Mouse (Mus musculus): ENCODE measurements around the gene Fam71f2. TPM values are rescaled to one million over a fixed set of nuclear protein-coding genes. Genes with fewer than 3 reads are reported as not detected.

Fam71f2 gene
- total RNA-seq, 2 experiments from 2014 or later: not detected

Other genes starting within 250 kb of the Fam71f2 start
- gene Lep, start 219.4 kb upstream of the Fam71f2 start, total RNA-seq (2021): 10 to 100 TPM in 1 of 2 experiments, under 1 TPM in 1; 0.26 to 16.0 TPM
- gene Rbm28, start 114.6 kb upstream of the Fam71f2 start, total RNA-seq (2021): 10 to 100 TPM; 13.7 to 14.1 TPM
- gene Prrt4, start 100.0 kb upstream of the Fam71f2 start, total RNA-seq (2021): 1 to 10 TPM in 1 of 2 experiments, under 1 TPM in 1; 0.97 to 1.1 TPM
- gene Impdh1, start 63.2 kb upstream of the Fam71f2 start, total RNA-seq (2021): 10 to 100 TPM; 13.6 to 15.5 TPM
- 1 to 10 TPM; 3.5 to 4.2 TPM for gene Hilpda, start 7.1 kb upstream of the Fam71f2 start, total RNA-seq (2021)
- gene Fam71f1, start 39.5 kb downstream of the Fam71f2 start, total RNA-seq (2021): not detected
- gene Calu, start 68.5 kb downstream of the Fam71f2 start, total RNA-seq (2021): 100 to 1,000 TPM in 1 of 2 experiments, 10 to 100 TPM in 1; 99.7 to 108 TPM
- under 1 TPM; 0.13 to 0.32 TPM for gene Opn1sw, start 108.9 kb downstream of the Fam71f2 start, total RNA-seq (2021)
- 10 to 100 TPM in 1 of 2 experiments, 1 to 10 TPM in 1; 8.0 to 14.1 TPM for gene Ccdc136, start 116.7 kb downstream of the Fam71f2 start, total RNA-seq (2021)
- gene Flnc, start 153.7 kb downstream of the Fam71f2 start, total RNA-seq (2021): 100 to 1,000 TPM; 420 to 954 TPM
- 100 to 1,000 TPM in 1 of 2 experiments, 10 to 100 TPM in 1; 90.2 to 102 TPM for gene Atp6v1f, start 188.1 kb downstream of the Fam71f2 start, total RNA-seq (2021)
- gene Atp6v1fnb, start 191.8 kb downstream of the Fam71f2 start, total RNA-seq (2021): not detected
- 1 to 10 TPM; 5.1 to 5.7 TPM for gene Kcp, start 228.4 kb downstream of the Fam71f2 start, total RNA-seq (2021)
- gene Irf5, start 247.0 kb downstream of the Fam71f2 start, total RNA-seq (2021): 1 to 10 TPM; 1.4 to 8.5 TPM

All from gastrocnemius, postnatal 25 days (tissue).